Mouse (Mus musculus) ES-E14 (cell line): Measurements from ENCODE around the gene Agbl3. TPM values are rescaled to one million over a fixed set of nuclear protein-coding genes. Genes with fewer than 3 reads are reported as not detected.

ENCODE experiments used
- DNase-seq: peaks from one replicate; pipeline ENCODE4 v3.0.0-alpha.2; 2013; ENCODE audit warnings: low read depth, low spot score
- H3K27ac ChIP-seq: 2 replicates; pipeline ENCODE4 v1.5.1; 2012; ENCODE audit warnings: low read depth, mild to moderate bottlenecking, low read length, moderate library complexity, mixed read lengths; ENCODE audit not compliant: poor library complexity, insufficient read depth, severe bottlenecking
- H3K36me3 ChIP-seq: 2 replicates; pipeline ENCODE4 v1.6.1; 2012; ENCODE audit warnings: mild to moderate bottlenecking, low read length, moderate library complexity, mixed read lengths; ENCODE audit not compliant: control insufficient read depth, poor library complexity, insufficient read depth, severe bottlenecking
- H3K4me1 ChIP-seq, 2 experiments: fragments of 150-350 bp in 1 of 2; sonication (generic) in 1 of 2; 2 replicates each; pipeline ENCODE4 v1.6.1; 2012; ENCODE audit warnings: low read length in 2 of 2, mild to moderate bottlenecking in 1 of 2, mixed read lengths in 1 of 2; ENCODE audit not compliant: control insufficient read depth in 2 of 2, insufficient read depth in 2 of 2, poor library complexity in 1 of 2
- H3K4me3 ChIP-seq, 2 experiments: fragments of 150-350 bp in 1 of 2; sonication (generic) in 1 of 2; 2 replicates each; pipeline ENCODE4 v1.5.1; 2012; ENCODE audit warnings: low read length in 2 of 2, low read depth in 1 of 2, mild to moderate bottlenecking in 1 of 2, mixed read lengths in 1 of 2; ENCODE audit not compliant: insufficient read depth in 1 of 2, poor library complexity in 1 of 2, severe bottlenecking in 1 of 2
- H3K9ac ChIP-seq: 2 replicates; pipeline ENCODE4 v1.6.1; 2012; ENCODE audit warnings: low read depth, mild to moderate bottlenecking, low read length, mixed read lengths; ENCODE audit not compliant: poor library complexity, insufficient read depth, severe bottlenecking
- H3K9me3 ChIP-seq: fragments of 150-350 bp; sonication (generic); 2 replicates; pipeline ENCODE4 v1.6.1; 2012; ENCODE audit warnings: low read depth, mild to moderate bottlenecking, low read length; ENCODE audit not compliant: control insufficient read depth, insufficient read depth
- CHD2 ChIP-seq: IDR thresholded peaks from 2 replicates; pipeline ENCODE4 v1.6.1; 2014; ENCODE audit warnings: mild to moderate bottlenecking, low read depth, low read length, inconsistent platforms
- HCFC1 ChIP-seq: IDR thresholded peaks from 2 replicates; pipeline ENCODE4 v1.6.1; 2012; ENCODE audit warnings: low read length, inconsistent platforms, borderline replicate concordance; ENCODE audit not compliant: insufficient read depth
- MAFK ChIP-seq: IDR thresholded peaks from 2 replicates; pipeline ENCODE4 v1.6.1; 2014; ENCODE audit warnings: mild to moderate bottlenecking, low read depth, low read length, inconsistent platforms; ENCODE audit not compliant: insufficient read depth
- ZC3H11A ChIP-seq: IDR thresholded peaks from 2 replicates; pipeline ENCODE4 v1.6.1; 2012; ENCODE audit warnings: low read depth, mild to moderate bottlenecking, inconsistent platforms, low read length, borderline replicate concordance
- ZNF384 ChIP-seq: IDR thresholded peaks from 2 replicates; pipeline ENCODE4 v1.6.1; 2012; ENCODE audit warnings: low read depth, low read length, inconsistent platforms
- in situ Hi-C, 2 experiments: fragments of 600-800 bp; cut with MboI; formaldehyde crosslinking; loops; one replicate each; pipeline ENCODE4 v1.15.1; 2025; ENCODE audit warnings: low sequenced_read_pairs in 2 of 2, inconsistent platforms in 1 of 2; ENCODE audit not compliant: unreplicated experiment in 2 of 2
- total RNA-seq: library from RNA; depleted of rRNA; stranded (reverse); fragments of 300-350 nt; gene quantifications from 2 replicates; pipeline ENCODE4 v1.2.3, GENCODE M21; 2012

Gene Agbl3
- total RNA-seq, 1 experiment, result 2.6 TPM

DNA sequence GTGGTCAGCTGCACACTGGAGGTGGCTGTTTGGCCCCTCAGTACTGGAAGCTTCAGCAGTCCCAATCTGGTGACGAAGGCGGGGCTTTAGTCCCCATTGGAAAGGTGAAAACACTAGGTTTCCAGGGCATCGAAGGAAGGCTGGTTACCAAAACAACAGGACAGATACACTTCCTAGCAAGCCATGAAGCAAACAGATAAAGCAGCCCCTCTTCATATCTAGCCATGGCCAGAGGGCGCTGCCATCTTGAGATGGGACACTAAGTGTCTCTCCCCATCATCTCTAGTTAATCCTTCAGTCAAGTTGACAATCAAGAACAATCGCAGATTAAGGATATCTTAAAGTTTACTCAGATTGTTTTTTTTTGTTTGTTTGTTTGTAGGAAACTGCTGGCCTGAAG, 14.5 kb upstream of the Agbl3 start:
- Histone ChIP-seq H3K36me3 (peaks cover 3% of the 10 kb centered on the region; the same call in 1 of the 2 replicates), H3K4me3 (no peak overlapping the region), H3K27ac (no peak overlapping the region), H3K9ac (no peak overlapping the region), H3K4me1 (no peaks in the 10 kb centered on the region), H3K9me3 (no peaks in the 10 kb centered on the region)
- TF ChIP-seq HCFC1 (no peak), MAFK (no peak), ZC3H11A (no peak), CHD2 (no peak), ZNF384 (no peak)
- in situ Hi-C loops, result loop anchor here in 1 of 2 experiments (25.0 kb wide), 1 partner anchor 478 kb away; no protein-coding TSS in a partner anchor
- DNase-seq, result no peak

DNA sequence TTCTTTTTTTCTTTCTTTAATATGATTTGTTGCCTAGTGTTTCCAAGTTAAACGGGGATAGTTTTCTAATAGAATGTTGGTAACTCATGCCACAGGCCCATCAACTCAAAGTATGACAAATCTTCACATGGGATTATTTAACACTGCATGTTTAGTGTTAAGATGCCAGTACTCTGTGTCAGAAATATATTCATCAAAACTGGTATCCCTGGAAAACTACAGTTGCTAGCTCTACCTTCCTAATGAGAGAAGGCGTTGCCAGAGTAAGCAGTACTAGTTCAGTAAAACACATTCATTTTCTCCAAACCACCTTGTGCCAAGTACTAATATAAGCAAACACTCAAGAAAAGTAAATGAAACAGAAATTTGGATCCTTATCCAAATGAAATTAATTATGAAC, 10.2 kb upstream of the Agbl3 start:
- no peak overlapping the region for H3K27ac ChIP-seq
- no peaks in the 10 kb centered on the region for H3K9me3 ChIP-seq
- H3K4me3 ChIP-seq, result no peak overlapping the region
- TF ChIP-seq MAFK (no peak), CHD2 (no peak), ZNF384 (no peak), HCFC1 (no peak), ZC3H11A (no peak)
- in situ Hi-C loops, result loop anchor here in 1 of 2 experiments (25.0 kb wide), 1 partner anchor 483 kb away; no protein-coding TSS in a partner anchor
- no peak overlapping the region for H3K9ac ChIP-seq
- no peaks in the 10 kb centered on the region for H3K4me1 ChIP-seq
- H3K36me3 ChIP-seq, result peaks cover 3% of the 10 kb centered on the region; the same call in 1 of the 2 replicates
- DNase-seq, result no peak

DNA sequence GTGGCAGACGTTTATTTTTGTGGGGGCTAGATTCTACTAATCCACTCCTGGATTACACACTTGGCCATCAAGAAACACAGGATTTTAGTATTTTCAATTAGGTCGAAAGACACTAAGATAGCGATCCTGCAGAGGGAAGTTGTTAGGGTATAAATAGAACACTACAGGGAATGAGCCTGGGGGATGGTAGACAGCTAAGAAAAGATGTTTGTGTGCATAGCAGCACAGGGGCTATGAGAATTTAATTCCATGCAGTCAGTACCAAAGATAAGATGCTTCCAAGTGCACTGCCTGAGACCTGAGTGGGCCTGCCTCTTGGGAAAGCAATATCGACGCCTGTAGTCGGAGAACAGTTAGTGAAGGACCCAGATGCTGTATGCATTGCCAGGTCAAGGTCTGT, 9.7 kb upstream of the Agbl3 start:
- Histone ChIP-seq H3K27ac (no peak overlapping the region), H3K9ac (no peak overlapping the region), H3K4me1 (no peaks in the 10 kb centered on the region), H3K4me3 (no peak overlapping the region), H3K36me3 (peaks cover 3% of the 10 kb centered on the region; the same call in 1 of the 2 replicates), H3K9me3 (no peaks in the 10 kb centered on the region)
- DNase-seq, result no peak
- TF ChIP-seq ZC3H11A, result no peak
- no peak for TF ChIP-seq MAFK
- no peak for TF ChIP-seq ZNF384
- no peak for TF ChIP-seq CHD2
- no peak for TF ChIP-seq HCFC1
- in situ Hi-C loops, result loop anchor here in 1 of 2 experiments (25.0 kb wide), 1 partner anchor 483 kb away; no protein-coding TSS in a partner anchor

DNA sequence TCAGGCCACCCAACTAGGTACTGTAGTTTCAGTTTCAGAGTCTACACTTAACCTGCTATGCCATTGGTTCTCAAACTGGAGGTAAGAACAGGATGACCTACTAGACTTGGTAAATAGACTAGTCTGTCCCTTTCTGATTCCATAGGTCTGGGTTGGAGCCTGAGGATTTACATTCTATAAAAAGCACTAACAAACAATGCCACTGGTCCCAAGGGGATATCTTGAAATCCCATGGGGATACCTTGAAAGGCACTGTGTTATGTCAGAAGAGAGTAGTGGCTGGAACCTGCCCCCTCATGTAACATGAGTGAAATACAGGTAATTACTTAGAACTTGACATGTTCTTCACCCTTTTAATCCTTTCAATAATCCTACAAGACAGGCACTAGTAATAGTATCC, 3.8 kb upstream of the Agbl3 start:
- Histone ChIP-seq H3K4me3 (no peak overlapping the region), H3K9ac (no peak overlapping the region), H3K27ac (no peak overlapping the region), H3K9me3 (no peaks in the 10 kb centered on the region), H3K36me3 (no peaks in the 10 kb centered on the region; the same call in 1 of the 2 replicates), H3K4me1 (peaks cover 0 to 3% of the 10 kb centered on the region in 2 experiments; a peak in 2 of 4 replicates)
- in situ Hi-C loops, result no loop called here
- TF ChIP-seq ZNF384, result no peak
- TF ChIP-seq MAFK, result no peak
- TF ChIP-seq CHD2, result no peak
- no peak for TF ChIP-seq ZC3H11A
- TF ChIP-seq HCFC1, result no peak
- no peak for DNase-seq

- no peak overlapping the region for H3K27ac ChIP-seq
- in situ Hi-C loops, result no loop called here
- DNase-seq, result no peak
- TF ChIP-seq MAFK, result no peak
- TF ChIP-seq ZC3H11A, result no peak
- no peak for TF ChIP-seq CHD2
- TF ChIP-seq HCFC1, result no peak
- TF ChIP-seq ZNF384, result no peak
- H3K9me3 ChIP-seq, result no peaks in the 10 kb centered on the region
- H3K4me1 ChIP-seq, result peaks cover 0 to 3% of the 10 kb centered on the region in 2 experiments; a peak in 2 of 4 replicates
- H3K9ac ChIP-seq, result no peak overlapping the region
- H3K36me3 ChIP-seq, result no peaks in the 10 kb centered on the region; the same call in 1 of the 2 replicates
- no peak overlapping the region for H3K4me3 ChIP-seq
Measured at GRCm38 (mm10) chr6:34777094-34777493, 3.1 kb upstream of the Agbl3 start.
